Mouse (Mus musculus): ENCODE measurements around the gene Stk33.

The Stk33 gene

DNA sequence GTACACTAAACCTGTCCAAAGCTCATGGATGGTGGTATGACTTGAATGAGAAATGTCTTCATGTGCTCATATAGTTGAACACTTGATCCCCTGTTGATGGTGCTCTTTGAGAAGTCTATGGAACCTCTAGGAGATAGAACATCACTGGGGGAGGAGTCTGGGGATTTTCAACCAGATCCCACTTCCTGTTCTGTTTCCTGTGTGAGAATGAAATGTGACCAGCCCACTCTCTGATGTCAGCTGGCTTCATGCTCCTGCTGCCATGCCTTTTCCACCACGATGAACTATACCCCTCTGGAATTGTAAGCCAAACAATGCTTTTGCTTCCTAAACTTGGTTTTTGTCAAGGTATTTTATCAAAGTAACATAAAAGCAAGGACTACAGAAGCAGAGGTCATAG, 81.0 kb downstream of the Stk33 start:
- DNase-seq (ENCODE audit: low spot score in 2 of 2) = no peak

DNA sequence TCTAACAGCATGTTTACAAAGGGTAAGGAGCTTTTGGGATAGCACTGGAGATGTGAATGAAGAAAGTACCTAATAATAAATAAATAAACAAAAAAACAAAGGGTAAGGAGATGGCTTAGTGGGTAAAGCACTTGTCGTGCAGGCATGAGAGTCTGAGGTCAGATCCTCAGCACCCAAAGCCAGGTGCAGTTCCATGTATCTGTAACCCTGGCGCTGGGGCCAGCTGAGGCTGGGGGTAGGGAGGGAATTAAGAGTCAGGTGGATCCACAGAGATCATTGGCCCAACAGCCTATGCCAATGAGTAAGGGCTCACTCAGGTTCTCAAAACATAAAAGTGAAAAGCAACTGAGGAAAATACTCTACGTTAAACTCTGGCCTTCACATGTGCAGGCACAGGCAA, 91.6 kb downstream of the Stk33 start:
- DNase-seq (ENCODE audit: low spot score in 2 of 2) = no peak

DNA sequence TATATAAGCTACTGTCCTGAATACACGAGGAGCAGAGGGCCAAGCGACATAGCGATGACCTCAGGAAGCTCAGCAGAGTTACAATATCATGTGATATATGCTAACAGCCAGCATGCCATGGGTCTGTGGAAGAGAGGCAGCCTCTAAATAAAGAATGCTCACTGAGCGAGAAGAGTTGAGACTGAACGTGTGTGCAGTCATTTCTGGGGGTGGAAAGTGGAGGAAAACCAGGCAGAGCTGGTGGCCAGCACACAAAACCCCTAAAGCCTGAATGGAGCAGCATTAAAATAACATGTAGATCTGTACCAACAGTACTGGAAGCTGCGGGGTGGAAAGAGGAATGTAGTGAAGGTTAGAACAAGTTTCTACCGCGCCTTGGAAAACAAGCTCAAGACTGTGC, 107.2 kb downstream of the Stk33 start:
- no peak for DNase-seq (ENCODE audit: low spot score in 2 of 2)

DNA sequence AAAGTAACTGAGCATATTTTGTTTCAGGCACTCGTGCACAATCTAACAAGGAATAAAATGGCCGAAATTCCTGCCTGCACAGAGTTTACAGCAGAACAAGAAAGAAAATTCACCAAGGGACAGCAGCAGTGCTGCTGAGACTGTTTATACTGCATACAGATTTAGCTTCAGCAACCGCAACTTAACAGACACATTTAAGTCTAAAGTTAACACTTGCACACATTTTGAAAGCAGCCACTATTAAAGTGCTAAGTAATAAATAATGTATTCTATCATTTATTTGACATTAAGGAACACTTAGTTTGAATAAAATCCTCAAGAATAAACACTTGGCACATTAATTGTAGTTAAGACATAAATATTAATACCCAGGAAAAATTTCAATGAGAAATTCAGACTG, 110.1 kb downstream of the Stk33 start:
- no peak for DNase-seq (ENCODE audit: low spot score in 2 of 2)

DNA sequence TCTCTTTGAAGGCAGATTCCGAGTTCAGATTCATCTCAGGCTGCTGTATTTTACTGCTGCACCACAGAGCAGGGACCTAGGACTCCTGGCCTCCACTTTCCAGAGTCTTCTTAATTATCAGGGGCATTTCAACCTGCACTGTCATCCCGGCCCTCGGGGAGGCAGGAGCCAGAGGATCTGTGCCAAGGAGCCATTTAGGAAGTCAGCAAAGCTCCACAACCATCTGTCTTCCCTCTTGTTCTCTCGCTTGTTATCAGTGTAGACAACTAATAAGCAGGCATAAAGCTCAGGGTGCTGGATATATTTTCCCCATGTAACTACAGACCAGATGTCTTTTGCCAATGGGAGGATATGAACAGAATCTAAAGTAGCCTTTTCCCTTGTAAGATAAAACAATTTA, 112.1 kb downstream of the Stk33 start:
- DNase-seq (ENCODE audit: low spot score in 2 of 2) = no peak

DNA sequence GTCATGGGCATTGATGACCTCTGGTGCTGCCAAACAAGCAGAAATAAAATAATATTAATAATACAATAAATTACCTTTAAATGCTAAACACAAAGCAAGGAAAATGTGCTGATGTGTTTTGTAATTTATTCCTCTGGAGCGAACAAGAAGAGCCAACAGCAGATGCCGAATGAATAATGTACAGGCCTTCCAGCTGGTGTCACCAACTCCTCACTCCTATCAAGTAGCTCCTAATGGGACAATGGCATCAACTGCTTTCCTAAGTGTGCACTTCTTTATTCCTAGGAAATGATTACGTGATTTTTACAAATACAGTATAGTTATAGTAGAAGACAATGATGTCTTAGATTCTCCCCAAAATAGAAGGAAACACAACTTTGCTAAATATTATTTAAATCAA, 113.2 kb downstream of the Stk33 start:
- no peak for DNase-seq (ENCODE audit: low spot score in 2 of 2)

- no peak for DNase-seq (ENCODE audit: low spot score in 2 of 2)
These were observed 113.7 kb downstream of the Stk33 start for GRCm38 (mm10) chr7:109325169-109325568.

GRCm38 (mm10) chr7:109309506-109309905, 129.4 kb downstream of the Stk33 start:
- no peak for DNase-seq (ENCODE audit: low spot score in 2 of 2)

DNA sequence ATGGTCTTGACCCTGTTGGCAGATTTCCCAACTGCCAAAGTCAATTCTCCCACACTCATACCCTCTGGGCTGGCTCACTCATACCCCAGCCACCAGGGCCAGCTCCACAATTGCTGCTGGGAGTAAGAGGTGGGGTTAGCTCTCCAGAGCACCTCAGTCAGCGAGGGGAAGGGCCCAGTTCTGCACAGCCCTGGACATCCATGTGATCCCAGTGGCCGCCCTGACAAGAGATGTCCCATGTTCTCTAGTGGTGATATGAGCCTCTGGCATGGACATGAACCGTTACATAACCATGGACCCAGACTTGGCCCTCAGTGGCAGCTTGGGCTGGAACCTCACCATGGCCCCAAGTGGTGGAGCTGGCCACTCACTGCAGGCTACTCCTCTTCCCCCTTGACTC, 143.1 kb downstream of the Stk33 start:
- no peak for DNase-seq (ENCODE audit: low spot score in 2 of 2)

DNA sequence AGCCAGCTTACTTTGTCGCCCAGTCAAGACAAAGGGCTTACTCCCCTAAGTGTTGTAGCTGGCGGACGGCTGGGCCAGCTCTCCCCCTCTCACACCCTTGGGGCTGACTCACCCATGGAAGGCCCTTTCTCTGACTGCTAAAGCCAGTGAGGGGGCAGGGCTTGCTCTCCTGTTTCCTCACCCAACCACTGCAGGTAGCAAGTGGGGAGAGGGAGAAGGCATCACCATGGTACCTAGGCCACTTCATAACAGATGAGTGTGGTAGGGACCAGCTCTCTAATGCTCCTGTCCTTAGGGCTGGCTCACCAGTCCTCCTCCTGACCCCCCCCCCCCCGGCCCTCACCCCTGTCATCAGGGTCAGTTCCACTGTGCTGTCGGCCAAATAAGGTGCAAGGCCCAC, 143.5 kb downstream of the Stk33 start:
- no peak for DNase-seq (ENCODE audit: low spot score in 2 of 2)

- DNase-seq (ENCODE audit: low spot score in 2 of 2) = no peak
These were observed 148.4 kb downstream of the Stk33 start for GRCm38 (mm10) chr7:109290501-109290900.

DNA sequence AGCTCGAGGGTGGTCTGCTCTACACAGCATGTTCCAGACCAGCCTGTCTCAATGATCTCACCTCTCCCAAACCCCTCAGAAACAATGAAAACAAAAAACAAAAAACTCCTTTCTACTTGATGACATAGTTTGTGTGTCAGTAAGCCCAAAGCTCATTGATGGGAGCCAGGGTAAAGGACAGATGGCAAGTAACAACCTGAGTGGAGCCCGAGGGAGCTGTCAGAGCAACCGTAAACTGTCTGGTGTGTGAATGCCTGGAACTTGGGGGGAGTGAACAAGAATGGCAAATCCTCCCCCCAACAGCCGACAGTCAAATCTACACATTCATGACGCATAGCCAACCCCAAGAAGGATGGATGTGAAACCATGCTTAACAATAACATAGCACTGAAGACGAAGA, 149.8 kb downstream of the Stk33 start:
- no peak for DNase-seq (ENCODE audit: low spot score in 2 of 2)

GRCm38 (mm10) chr7:109282106-109282505, 156.8 kb downstream of the Stk33 start:
- no peak for DNase-seq (ENCODE audit: low spot score in 2 of 2)

GRCm38 (mm10) chr7:109276622-109277021, 162.3 kb downstream of the Stk33 start:
- no peak for DNase-seq (ENCODE audit: low spot score in 2 of 2)

DNA sequence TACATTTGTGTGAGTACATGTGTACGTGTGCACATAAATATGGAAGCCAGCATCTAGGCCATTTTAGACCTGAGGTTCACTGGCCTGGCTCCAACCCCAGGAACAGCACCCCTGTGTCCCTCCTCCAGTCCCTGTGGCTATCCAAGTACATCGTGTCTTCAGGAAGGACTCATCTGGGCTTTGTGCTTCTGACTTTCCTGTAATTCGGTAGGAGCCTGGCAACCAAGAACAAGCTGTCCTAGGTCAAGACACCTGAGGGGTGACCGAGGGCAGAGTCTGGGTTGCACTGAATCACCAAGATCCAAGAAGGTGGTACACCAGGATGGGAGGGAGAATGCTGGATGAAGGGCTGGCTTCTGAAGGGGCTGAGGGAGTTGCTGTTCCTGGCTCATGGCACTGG, 163.0 kb downstream of the Stk33 start:
- no peak for DNase-seq (ENCODE audit: low spot score in 2 of 2)

GRCm38 (mm10) chr7:109275151-109275550, 163.7 kb downstream of the Stk33 start:
- no peak for DNase-seq (ENCODE audit: low spot score in 2 of 2)

DNA sequence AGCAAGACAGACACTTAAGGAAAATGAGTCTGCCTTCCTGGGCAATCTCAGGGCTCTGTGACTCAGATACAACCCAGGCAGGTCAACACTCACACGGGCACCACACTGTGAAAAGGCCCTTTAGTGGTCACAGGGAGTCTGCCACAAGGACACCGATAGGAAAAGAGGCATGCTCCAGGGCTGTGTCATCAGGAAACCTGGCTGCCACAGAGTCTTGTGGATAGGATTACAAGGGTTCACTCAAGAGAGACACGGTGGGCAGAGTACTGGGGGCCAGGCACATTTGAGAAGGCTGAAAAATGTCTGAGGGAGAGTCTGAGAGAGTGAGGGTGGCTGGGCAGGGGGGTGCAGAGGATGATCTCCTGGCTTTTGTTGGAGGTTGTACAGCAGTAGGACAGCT, 164.6 kb downstream of the Stk33 start:
- no peak for DNase-seq (ENCODE audit: low spot score in 2 of 2)

GRCm38 (mm10) chr7:109269046-109269445, 169.8 kb downstream of the Stk33 start:
- DNase-seq (ENCODE audit: low spot score in 2 of 2) = no peak

GRCm38 (mm10) chr7:109267370-109267769, 171.5 kb downstream of the Stk33 start:
- no peak for DNase-seq (ENCODE audit: low spot score in 2 of 2)

DNA sequence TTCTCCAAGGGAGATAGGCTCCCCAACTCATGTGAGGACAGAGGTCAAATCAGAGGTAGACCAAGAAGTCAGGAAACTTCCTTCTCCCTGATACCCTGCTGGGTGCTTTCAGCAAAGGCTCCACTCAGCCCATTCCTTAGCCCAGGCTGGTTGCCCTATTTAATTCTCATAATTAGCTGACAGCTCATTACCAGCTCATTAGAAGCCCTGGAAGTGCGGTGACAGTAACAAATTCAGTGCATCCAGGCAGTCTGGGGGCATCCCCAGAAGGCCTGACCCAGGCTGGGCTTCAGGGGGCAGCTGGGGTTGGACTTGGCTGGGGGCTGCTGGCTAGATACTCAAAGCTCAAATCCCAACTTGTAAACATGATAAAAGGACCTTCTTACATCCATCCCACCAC, 172.7 kb downstream of the Stk33 start:
- DNase-seq (ENCODE audit: low spot score in 2 of 2) = no peak

GRCm38 (mm10) chr7:109265606-109266005, 173.3 kb downstream of the Stk33 start:
- DNase-seq (ENCODE audit: low spot score in 2 of 2) = no peak

DNA sequence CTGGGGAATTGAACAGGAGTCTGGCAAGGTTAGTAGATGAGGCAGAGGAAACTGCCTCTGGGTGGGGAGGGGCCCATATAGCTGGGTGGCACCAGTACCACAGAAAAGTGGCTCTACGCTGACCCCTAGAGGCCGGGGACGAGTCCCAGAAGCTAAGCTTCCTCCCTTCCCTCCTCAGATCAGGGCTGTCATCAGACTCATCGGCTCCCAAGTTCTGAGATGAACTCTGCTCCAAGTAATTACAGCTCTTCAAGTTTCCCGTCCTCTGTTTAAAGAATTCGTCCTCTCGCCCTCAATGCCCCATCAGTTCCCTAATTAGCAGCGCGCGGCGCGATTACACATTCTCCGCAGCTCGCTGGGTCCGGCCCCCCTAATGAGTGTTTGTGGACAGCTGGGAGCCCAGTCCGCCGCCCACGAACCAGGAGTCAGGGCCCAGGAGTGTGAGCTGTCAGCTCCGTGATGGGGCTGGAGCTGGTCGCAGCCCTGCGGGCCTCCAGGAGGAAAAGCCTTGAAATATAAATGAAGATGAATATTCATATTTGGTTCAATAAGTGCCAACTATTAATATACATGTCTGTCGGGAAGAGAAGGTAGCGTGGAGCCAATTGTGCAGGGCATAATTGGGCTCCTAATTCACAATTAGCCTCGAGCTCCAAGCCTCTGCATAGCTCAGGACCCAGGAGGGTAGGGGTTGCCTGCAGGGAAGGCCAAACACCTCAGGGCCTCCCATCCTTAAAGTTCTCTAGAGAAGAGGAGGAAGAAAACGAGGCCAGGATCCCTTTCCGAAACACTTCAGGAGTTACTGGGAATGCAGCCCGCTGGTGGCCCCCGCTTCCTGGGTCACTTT, 183.2 kb downstream of the Stk33 start:
- DNase-seq (ENCODE audit: low spot score in 2 of 2) = peak; percentile 18 to 50

- DNase-seq (ENCODE audit: low spot score in 2 of 2) = no peak
These were observed 187.5 kb downstream of the Stk33 start for GRCm38 (mm10) chr7:109251418-109251817.

GRCm38 (mm10) chr7:109244776-109245175, 194.1 kb downstream of the Stk33 start:
- DNase-seq (ENCODE audit: low spot score in 2 of 2) = no peak

Data from urinary bladder, adult 18-20 months (tissue).